Mouse (Mus musculus) liver, embryonic 15.5 days (tissue): ENCODE results near the gene Vps53. TPM values are rescaled to one million over a fixed set of nuclear protein-coding genes. Genes with fewer than 3 reads are reported as not detected.

Source experiments
- ATAC-seq: fragments of 200-750 bp; cut with Nextera tagmentation; 2 replicates; pipeline ENCODE4 v1.8.0; 2017; ENCODE audit warnings: moderate number of reproducible peaks, mild to moderate bottlenecking, moderate library complexity; ENCODE audit not compliant: insufficient read depth
- H3K27ac ChIP-seq: fragments of 300-500 bp; sonication (generic); replicated peaks from 2 replicates; pipeline ENCODE4 v1.5.1; 2015; ENCODE audit warnings: mild to moderate bottlenecking, inconsistent platforms
- H3K27me3 ChIP-seq: fragments of 300-500 bp; sonication (generic); 2 replicates; pipeline ENCODE4 v1.6.1; 2015; ENCODE audit warnings: mild to moderate bottlenecking, inconsistent platforms
- H3K36me3 ChIP-seq: fragments of 300-500 bp; sonication (generic); replicated peaks from 2 replicates; pipeline ENCODE4 v1.6.1; 2015; ENCODE audit warnings: moderate library complexity, mild to moderate bottlenecking, inconsistent platforms
- H3K4me1 ChIP-seq: fragments of 300-500 bp; sonication (generic); replicated peaks from 2 replicates; pipeline ENCODE4 v1.6.1; 2015; ENCODE audit warnings: inconsistent platforms
- H3K4me2 ChIP-seq: fragments of 300-500 bp; sonication (generic); 2 replicates; pipeline ENCODE4 v1.6.1; 2015; ENCODE audit warnings: moderate library complexity, mild to moderate bottlenecking, inconsistent platforms
- H3K4me3 ChIP-seq: fragments of 300-500 bp; sonication (generic); replicated peaks from 2 replicates; pipeline ENCODE4 v1.5.1; 2015; ENCODE audit warnings: mild to moderate bottlenecking, inconsistent platforms
- H3K9ac ChIP-seq: fragments of 300-500 bp; sonication (generic); 2 replicates; pipeline ENCODE4 v1.6.1; 2015; ENCODE audit warnings: moderate library complexity, mild to moderate bottlenecking, inconsistent platforms
- H3K9me3 ChIP-seq: fragments of 300-500 bp; sonication (generic); replicated peaks from 2 replicates; pipeline ENCODE4 v1.6.1; 2016; ENCODE audit warnings: inconsistent platforms
- WGBS: fragments of 180-500 bp; shearing (Covaris S2); methylation state at CpG from one replicate; pipeline ENCODE4 v1.1.7; 2015; ENCODE audit warnings: mixed read lengths; ENCODE audit not compliant: insufficient replicate concordance; 5-methylcytosine and 5-hydroxymethylcytosine counted together
- polyA plus RNA-seq: library from polyadenylated mRNA; unstranded; fragments of >200 nt; fragmentation: Nextera tagmentation; extraction: Ambion mirVana; gene quantifications from 2 replicates; pipeline ENCODE4 v1.2.1, GENCODE M21; 2015

Vps53 gene
- polyA plus RNA-seq, 1 experiment from 2014 or later, result 13.5 TPM

- H3K27me3 ChIP-seq, result no peaks in the 10 kb centered on the region
- 0 out of 2 replicates have a peak, but pooled peaks cover 6% of the 10 kb centered on the region for H3K36me3 ChIP-seq
- 59% methylated on average over 5 of the region's 5 CpGs for WGBS
- H3K9me3 ChIP-seq, result no peaks in the 10 kb centered on the region
- H3K4me3 ChIP-seq, result no peak overlapping the region
- H3K4me1 ChIP-seq, result no peaks in the 10 kb centered on the region
- no peak overlapping the region for H3K27ac ChIP-seq
- no peak overlapping the region for H3K4me2 ChIP-seq
- no peak overlapping the region for H3K9ac ChIP-seq
- no peak for ATAC-seq
These were observed 128.4 kb downstream of the Vps53 start for GRCm38 (mm10) chr11:76050967-76051512.

- H3K27ac ChIP-seq, result no peak overlapping the region
- H3K36me3 ChIP-seq, result 0 out of 2 replicates have a peak, but pooled peaks cover 8% of the 10 kb centered on the region
- H3K4me3 ChIP-seq, result no peak overlapping the region
- H3K9ac ChIP-seq, result no peak overlapping the region
- H3K9me3 ChIP-seq, result no peaks in the 10 kb centered on the region
- 43% methylated on average over 3 of the region's 3 CpGs for WGBS
- ATAC-seq, result no peak
- no peak overlapping the region for H3K4me2 ChIP-seq
- H3K4me1 ChIP-seq, result no peaks in the 10 kb centered on the region
- H3K27me3 ChIP-seq, result no peaks in the 10 kb centered on the region
These were observed 128.9 kb downstream of the Vps53 start for GRCm38 (mm10) chr11:76050509-76050908.

- H3K4me1 ChIP-seq, result no peaks in the 10 kb centered on the region
- no peak for ATAC-seq
- H3K9me3 ChIP-seq, result no peaks in the 10 kb centered on the region
- WGBS, result 65% methylated on average over 6 of the region's 6 CpGs
- no peak overlapping the region for H3K9ac ChIP-seq
- H3K36me3 ChIP-seq, result 0 out of 2 replicates have a peak, but pooled peaks cover 8% of the 10 kb centered on the region
- no peaks in the 10 kb centered on the region for H3K27me3 ChIP-seq
- H3K27ac ChIP-seq, result no peak overlapping the region
- H3K4me3 ChIP-seq, result no peak overlapping the region
- no peak overlapping the region for H3K4me2 ChIP-seq
These were observed 134.1 kb downstream of the Vps53 start for GRCm38 (mm10) chr11:76045367-76045766.

GRCm38 (mm10) chr11:76044468-76044867 is 135.0 kb downstream of the Vps53 start:
- no peaks in the 10 kb centered on the region for H3K9me3 ChIP-seq
- H3K36me3 ChIP-seq, result 0 out of 2 replicates have a peak, but pooled peaks cover 8% of the 10 kb centered on the region
- no peak overlapping the region for H3K27ac ChIP-seq
- ATAC-seq, result no peak
- no peak overlapping the region for H3K4me2 ChIP-seq
- 73% methylated on average over 6 of the region's 6 CpGs for WGBS
- no peaks in the 10 kb centered on the region for H3K27me3 ChIP-seq
- H3K4me1 ChIP-seq, result no peaks in the 10 kb centered on the region
- no peak overlapping the region for H3K9ac ChIP-seq
- no peak overlapping the region for H3K4me3 ChIP-seq

- Histone ChIP-seq H3K27me3 (no peaks in the 10 kb centered on the region), H3K4me3 (no peak overlapping the region), H3K4me2 (no peak overlapping the region), H3K27ac (no peak overlapping the region), H3K9me3 (no peaks in the 10 kb centered on the region), H3K36me3 (0 out of 2 replicates have a peak, but pooled peaks cover 8% of the 10 kb centered on the region), H3K9ac (no peak overlapping the region), H3K4me1 (no peaks in the 10 kb centered on the region)
- ATAC-seq, result no peak
- WGBS, result 58% methylated on average over 5 of the region's 5 CpGs
These were observed 136.6 kb downstream of the Vps53 start for GRCm38 (mm10) chr11:76042882-76043281.

- H3K4me3 ChIP-seq, result no peak overlapping the region
- no peak for ATAC-seq
- no peak overlapping the region for H3K4me2 ChIP-seq
- no peak overlapping the region for H3K27ac ChIP-seq
- H3K4me1 ChIP-seq, result no peaks in the 10 kb centered on the region
- H3K9ac ChIP-seq, result no peak overlapping the region
- H3K9me3 ChIP-seq, result no peaks in the 10 kb centered on the region
- 0 out of 2 replicates have a peak, but pooled peaks cover 6% of the 10 kb centered on the region for H3K36me3 ChIP-seq
- no peaks in the 10 kb centered on the region for H3K27me3 ChIP-seq
- WGBS, result 52% methylated on average over 10 of the region's 10 CpGs
These were observed 137.3 kb downstream of the Vps53 start for GRCm38 (mm10) chr11:76042041-76042638.

- no peak for ATAC-seq
- H3K27ac ChIP-seq, result no peak overlapping the region
- no peak overlapping the region for H3K4me2 ChIP-seq
- no peaks in the 10 kb centered on the region for H3K27me3 ChIP-seq
- no peak overlapping the region for H3K9ac ChIP-seq
- no peak overlapping the region for H3K4me3 ChIP-seq
- no peaks in the 10 kb centered on the region for H3K4me1 ChIP-seq
- no peaks in the 10 kb centered on the region for H3K9me3 ChIP-seq
- H3K36me3 ChIP-seq, result 0 out of 2 replicates have a peak, but pooled peaks cover 2% of the 10 kb centered on the region
- 55% methylated on average over 4 of the region's 4 CpGs for WGBS
These were observed 138.6 kb downstream of the Vps53 start for GRCm38 (mm10) chr11:76040761-76041376.

GRCm38 (mm10) chr11:76040106-76040505 is 139.3 kb downstream of the Vps53 start:
- Histone ChIP-seq H3K27me3 (no peaks in the 10 kb centered on the region), H3K27ac (no peak overlapping the region), H3K4me3 (no peak overlapping the region), H3K4me1 (no peaks in the 10 kb centered on the region), H3K9ac (no peak overlapping the region), H3K36me3 (no peaks in the 10 kb centered on the region), H3K4me2 (no peak overlapping the region), H3K9me3 (no peaks in the 10 kb centered on the region)
- no peak for ATAC-seq
- 31% methylated on average over 8 of the region's 8 CpGs for WGBS

- H3K9ac ChIP-seq, result no peak overlapping the region
- 57% methylated on average over 3 of the region's 3 CpGs for WGBS
- H3K27me3 ChIP-seq, result no peaks in the 10 kb centered on the region
These were observed 140.0 kb downstream of the Vps53 start for GRCm38 (mm10) chr11:76039271-76040053.

GRCm38 (mm10) chr11:76037581-76038294 is 141.7 kb downstream of the Vps53 start:
- H3K4me1 ChIP-seq, result peaks cover 2% of the 10 kb centered on the region; the same call in 1 of the 2 replicates
- no peak overlapping the region for H3K27ac ChIP-seq
- H3K36me3 ChIP-seq, result no peaks in the 10 kb centered on the region
- no peak overlapping the region for H3K9ac ChIP-seq
- WGBS, result 26% methylated on average over 6 of the region's 6 CpGs
- no peak for ATAC-seq
- H3K4me2 ChIP-seq, result no peak overlapping the region
- no peaks in the 10 kb centered on the region for H3K27me3 ChIP-seq
- no peak overlapping the region for H3K4me3 ChIP-seq
- H3K9me3 ChIP-seq, result no peaks in the 10 kb centered on the region

More at GRCm38 (mm10) chr11:76039271-76040053, 140.0 kb downstream of the Vps53 start:
- no peak for ATAC-seq
- Histone ChIP-seq H3K4me3 (no peak overlapping the region), H3K27ac (no peak overlapping the region), H3K4me2 (no peak overlapping the region), H3K9me3 (no peaks in the 10 kb centered on the region), H3K4me1 (no peaks in the 10 kb centered on the region), H3K36me3 (no peaks in the 10 kb centered on the region)
